Mouse (Mus musculus): ENCODE measurements around the gene Fmn2.

Gene Fmn2

GRCm38 (mm10) chr1:174788617-174789016, 287.0 kb downstream of the Fmn2 start:
- WGBS, result 89% methylated on average over 2 of the region's 2 CpGs

GRCm38 (mm10) chr1:174811846-174812245, 310.2 kb downstream of the Fmn2 start:
- WGBS, result 57% methylated on average over 4 of the region's 4 CpGs

GRCm38 (mm10) chr1:174826562-174826961, 324.9 kb downstream of the Fmn2 start:
- WGBS, result 75% methylated on average over 8 of the region's 8 CpGs

- WGBS, result 95% methylated on average over 23 of the region's 23 CpGs
Observed at GRCm38 (mm10) chr1:174836861-174837260, 335.2 kb downstream of the Fmn2 start.

DNA sequence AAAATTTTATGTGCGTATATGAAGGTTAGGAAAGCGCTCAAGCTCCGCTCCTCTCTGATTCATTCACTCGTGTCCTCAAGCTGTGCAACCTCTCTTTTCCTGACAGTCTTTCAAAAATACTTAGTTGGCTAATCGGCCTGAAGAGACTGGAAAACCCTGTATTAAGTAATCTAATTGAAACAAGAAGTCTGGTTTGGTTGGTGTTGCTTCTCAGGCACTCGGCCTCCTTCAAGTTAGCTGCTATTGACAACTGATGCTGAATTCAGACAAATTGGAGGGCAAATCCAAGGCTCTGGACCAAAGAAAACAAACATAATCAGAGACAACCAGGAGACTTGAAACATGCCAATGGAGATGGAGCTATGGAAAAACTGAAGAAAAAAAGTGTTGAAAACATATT, 343.2 kb downstream of the Fmn2 start:
- 84% methylated on average over 6 of the region's 6 CpGs for WGBS

DNA sequence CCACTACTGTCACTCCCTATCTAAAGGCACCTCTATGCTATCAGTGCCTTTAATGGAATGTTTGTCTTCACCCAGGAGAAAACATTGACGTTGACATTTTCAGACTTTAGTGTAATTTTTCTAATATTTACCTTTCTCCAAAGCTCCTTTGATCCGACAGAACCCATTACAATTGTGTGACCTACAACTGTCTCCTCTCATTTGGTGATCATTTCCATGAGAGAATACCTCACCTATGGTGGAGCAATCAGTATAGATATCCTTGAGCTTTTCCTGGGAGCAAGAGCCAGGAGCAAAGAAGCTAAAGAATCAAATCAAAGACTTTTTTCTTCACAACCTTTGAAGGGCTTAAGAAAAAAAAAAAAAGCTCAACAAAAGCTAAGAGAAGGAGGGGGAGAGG, 354.6 kb downstream of the Fmn2 start:
- 87% methylated on average over 2 of the region's 2 CpGs for WGBS

GRCm38 (mm10) chr1:174860407-174861118, 358.9 kb downstream of the Fmn2 start:
- 80% methylated on average over 10 of the region's 10 CpGs for WGBS

Data from cerebral cortex, adult 2 months (tissue).